Mouse (Mus musculus) limb, embryonic 14.5 days (tissue): ENCODE results near the gene Lax1. TPM values are rescaled to one million over a fixed set of nuclear protein-coding genes. Genes with fewer than 3 reads are reported as not detected.

Experiments
- ATAC-seq: fragments of 200-750 bp; cut with Nextera tagmentation; 2 replicates; pipeline ENCODE4 v1.8.0; 2017; ENCODE audit warnings: low read depth, moderate number of reproducible peaks, moderate TSS enrichment; ENCODE audit not compliant: low FRiP score
- DNase-seq: peaks from one replicate; pipeline ENCODE4 v3.0.0-alpha.2; 2015; ENCODE audit warnings: low spot score
- H3K27ac ChIP-seq: fragments of 300-500 bp; sonication (generic); replicated peaks from 2 replicates; pipeline ENCODE4 v1.5.1; 2014; ENCODE audit warnings: low read depth, mild to moderate bottlenecking, low read length, moderate library complexity, mixed read lengths
- H3K27me3 ChIP-seq: fragments of 300-500 bp; sonication (generic); 2 replicates; pipeline ENCODE4 v1.6.1; 2014; ENCODE audit warnings: low read length, mixed read lengths; ENCODE audit not compliant: control insufficient read depth, insufficient read depth
- H3K36me3 ChIP-seq: fragments of 300-500 bp; sonication (generic); 2 replicates; pipeline ENCODE4 v1.6.1; 2014; ENCODE audit warnings: mild to moderate bottlenecking, low read length, moderate library complexity, mixed read lengths; ENCODE audit not compliant: control insufficient read depth, insufficient read depth
- H3K4me1 ChIP-seq: fragments of 300-500 bp; sonication (generic); 2 replicates; pipeline ENCODE4 v1.6.1; 2014; ENCODE audit warnings: antibody characterized with exemption, low read length, mixed read lengths; ENCODE audit not compliant: control insufficient read depth, insufficient read depth
- H3K4me2 ChIP-seq: fragments of 300-500 bp; sonication (generic); replicated peaks from 2 replicates; pipeline ENCODE4 v1.6.1; 2014; ENCODE audit warnings: low read depth, mild to moderate bottlenecking, low read length, moderate library complexity; ENCODE audit not compliant: severe bottlenecking
- H3K4me3 ChIP-seq: fragments of 300-500 bp; sonication (generic); replicated peaks from 2 replicates; pipeline ENCODE4 v1.5.1; 2014; ENCODE audit warnings: low read length
- H3K9ac ChIP-seq: fragments of 300-500 bp; sonication (generic); 2 replicates; pipeline ENCODE4 v1.6.1; 2014; ENCODE audit warnings: mild to moderate bottlenecking, low read depth, low read length, moderate library complexity; ENCODE audit not compliant: severe bottlenecking
- H3K9me3 ChIP-seq: fragments of 300-500 bp; sonication (generic); 2 replicates; pipeline ENCODE4 v1.6.1; 2016; ENCODE audit warnings: low read length; ENCODE audit not compliant: control insufficient read depth
- POLR2A ChIP-seq: fragments of 200-500 bp; IDR thresholded peaks from 2 replicates; pipeline ENCODE4 v1.8.0; 2012; ENCODE audit warnings: inconsistent platforms, mild to moderate bottlenecking, moderate library complexity, borderline replicate concordance; ENCODE audit not compliant: insufficient read depth, insufficient read length; ENCODE audit errors: extremely low read depth
- WGBS: fragments of 180-500 bp; shearing (Covaris S2); extraction: QIAGEN DNeasy Blood & Tissue Kit; methylation state at CpG from one replicate; pipeline ENCODE4 v1.1.7; 2014; 5-methylcytosine and 5-hydroxymethylcytosine counted together
- polyA plus RNA-seq, 2 experiments: library from polyadenylated mRNA; depleted of rRNA in 1 of 2; stranded (reverse) in 1 of 2; unstranded in 1 of 2; fragments of >200 nt; fragmentation: Nextera tagmentation in 1 of 2; extraction: Ambion mirVana in 1 of 2; gene quantifications; 2 replicates each; pipeline versions ENCODE4 v1.2.1 to v1.2.3; 2012 to 2014

Gene Lax1
- polyA plus RNA-seq, 2 experiments = 0.18 to 1.7 TPM

GRCm38 (mm10) chr1:133720342-133720741, 30.4 kb upstream of the Lax1 start:
- no peak overlapping the region for H3K9ac ChIP-seq
- no peak overlapping the region for H3K4me3 ChIP-seq
- no peak for ATAC-seq
- TF ChIP-seq POLR2A = no peak
- no peaks in the 10 kb centered on the region for H3K9me3 ChIP-seq
- H3K4me2 ChIP-seq = no peak overlapping the region
- H3K36me3 ChIP-seq = peaks cover 23% of the 10 kb centered on the region
- no peaks in the 10 kb centered on the region for H3K27me3 ChIP-seq
- WGBS = 37% methylated on average over 7 of the region's 7 CpGs
- no peaks in the 10 kb centered on the region for H3K4me1 ChIP-seq
- no peak overlapping the region for H3K27ac ChIP-seq
- no peak for DNase-seq

- H3K9me3 ChIP-seq = no peaks in the 10 kb centered on the region
- WGBS = 88% methylated on average over 8 of the region's 8 CpGs
- H3K36me3 ChIP-seq = peaks cover 28% of the 10 kb centered on the region
- TF ChIP-seq POLR2A = no peak
- no peaks in the 10 kb centered on the region for H3K27me3 ChIP-seq
- H3K4me3 ChIP-seq = no peak overlapping the region
- ATAC-seq (no peak), DNase-seq (no peak)
- no peak overlapping the region for H3K27ac ChIP-seq
- H3K4me2 ChIP-seq = no peak overlapping the region
- no peak overlapping the region for H3K9ac ChIP-seq
- H3K4me1 ChIP-seq = 0 out of 2 replicates have a peak, but pooled peaks cover under 1% of the 10 kb centered on the region
These were observed 28.9 kb upstream of the Lax1 start for GRCm38 (mm10) chr1:133718786-133719185.

GRCm38 (mm10) chr1:133718296-133718695, 28.4 kb upstream of the Lax1 start:
- Histone ChIP-seq H3K9me3 (no peaks in the 10 kb centered on the region), H3K4me3 (no peak overlapping the region), H3K4me2 (no peak overlapping the region), H3K27me3 (no peaks in the 10 kb centered on the region), H3K27ac (no peak overlapping the region), H3K9ac (no peak overlapping the region), H3K36me3 (peaks cover 28% of the 10 kb centered on the region), H3K4me1 (0 out of 2 replicates have a peak, but pooled peaks cover 2% of the 10 kb centered on the region)
- DNase-seq = no peak
- 73% methylated on average over 3 of the region's 3 CpGs for WGBS
- no peak for TF ChIP-seq POLR2A
- ATAC-seq = no peak

- no peak for TF ChIP-seq POLR2A
- ATAC-seq (no peak), DNase-seq (no peak)
- no peak overlapping the region for H3K9ac ChIP-seq
- H3K4me2 ChIP-seq = no peak overlapping the region
- peaks cover 28% of the 10 kb centered on the region for H3K36me3 ChIP-seq
- H3K4me1 ChIP-seq = peaks cover 19% of the 10 kb centered on the region
- no peaks in the 10 kb centered on the region for H3K9me3 ChIP-seq
- WGBS = 23% methylated on average over 7 of the region's 7 CpGs
- H3K27ac ChIP-seq = no peak overlapping the region
- no peak overlapping the region for H3K4me3 ChIP-seq
- H3K27me3 ChIP-seq = no peaks in the 10 kb centered on the region
These were observed 26.6 kb upstream of the Lax1 start for GRCm38 (mm10) chr1:133716464-133716863.

GRCm38 (mm10) chr1:133715191-133715590, 25.3 kb upstream of the Lax1 start:
- TF ChIP-seq POLR2A = no peak
- Histone ChIP-seq H3K4me1 (peaks cover 20% of the 10 kb centered on the region), H3K27ac (no peak overlapping the region), H3K4me3 (no peak overlapping the region), H3K9ac (no peak overlapping the region), H3K9me3 (no peaks in the 10 kb centered on the region), H3K36me3 (peaks cover 25% of the 10 kb centered on the region), H3K27me3 (no peaks in the 10 kb centered on the region), H3K4me2 (no peak overlapping the region)
- DNase-seq (no peak), ATAC-seq (no peak)
- WGBS = 74% methylated on average over 1 of the region's 1 CpGs

- Histone ChIP-seq H3K9ac (no peak overlapping the region), H3K9me3 (no peaks in the 10 kb centered on the region), H3K4me2 (no peak overlapping the region), H3K27ac (peak overlapping the region; percentile 43; the same call in 1 of the 2 replicates), H3K27me3 (no peaks in the 10 kb centered on the region), H3K4me1 (peaks cover 20% of the 10 kb centered on the region), H3K36me3 (peaks cover 23% of the 10 kb centered on the region), H3K4me3 (no peak overlapping the region)
- WGBS = 43% methylated on average over 2 of the region's 2 CpGs
- no peak for ATAC-seq
- DNase-seq = no peak
- no peak for TF ChIP-seq POLR2A
These were observed 23.1 kb upstream of the Lax1 start for GRCm38 (mm10) chr1:133713009-133713370.
